Mouse (Mus musculus) heart, embryonic 10.5 days (tissue): ENCODE data around the gene Fgd2. TPM values are rescaled to one million over a fixed set of nuclear protein-coding genes. Genes with fewer than 3 reads are reported as not detected.

Source experiments
- DNase-seq: peaks from one replicate; pipeline ENCODE4 v3.0.0-alpha.2; 2017; ENCODE audit warnings: low spot score
- H3K27ac ChIP-seq: fragments of 300-500 bp; sonication (generic); 2 replicates; pipeline ENCODE4 v1.5.1; 2016; ENCODE audit warnings: mild to moderate bottlenecking
- H3K27me3 ChIP-seq: fragments of 300-500 bp; sonication (generic); 2 replicates; pipeline ENCODE4 v1.6.1; 2016; ENCODE audit warnings: mild to moderate bottlenecking; ENCODE audit not compliant: poor library complexity, insufficient read depth, severe bottlenecking
- H3K36me3 ChIP-seq: fragments of 300-500 bp; sonication (generic); 2 replicates; pipeline ENCODE4 v1.6.1; 2016; ENCODE audit warnings: mild to moderate bottlenecking, moderate library complexity
- H3K4me1 ChIP-seq: fragments of 300-500 bp; sonication (generic); 2 replicates; pipeline ENCODE4 v1.6.1; 2016; ENCODE audit warnings: mild to moderate bottlenecking
- H3K4me3 ChIP-seq: fragments of 300-500 bp; sonication (generic); 2 replicates; pipeline ENCODE4 v1.5.1; 2016; ENCODE audit warnings: mild to moderate bottlenecking, moderate library complexity
- H3K9me3 ChIP-seq: fragments of 300-500 bp; sonication (generic); 2 replicates; pipeline ENCODE4 v1.6.1; 2016; ENCODE audit warnings: mild to moderate bottlenecking, moderate library complexity
- WGBS: fragments of 180-500 bp; shearing (Covaris S2); methylation state at CpG from one replicate; pipeline ENCODE4 v1.1.7; 2016; 5-methylcytosine and 5-hydroxymethylcytosine counted together
- polyA plus RNA-seq: library from polyadenylated mRNA; unstranded; fragments of >200 nt; fragmentation: Nextera tagmentation; extraction: Ambion mirVana; gene quantifications from 2 replicates; pipeline ENCODE4 v1.2.1, GENCODE M21; 2016

The Fgd2 gene
- polyA plus RNA-seq, 1 experiment from 2014 or later: 3.8 TPM

GRCm38 (mm10) chr17:29415761-29416662 is 55.3 kb downstream of the Fgd2 start:
- 0 out of 2 replicates have a peak, but pooled peaks cover 4% of the 10 kb centered on the region for H3K27me3 ChIP-seq
- H3K4me3 ChIP-seq: peak overlapping the region; percentile 57
- no peaks in the 10 kb centered on the region for H3K36me3 ChIP-seq
- H3K4me1 ChIP-seq: peaks cover 42% of the 10 kb centered on the region
- no peaks in the 10 kb centered on the region for H3K9me3 ChIP-seq
- H3K27ac ChIP-seq: peak overlapping the region; percentile 91
- DNase-seq: no peak
- 8% methylated on average over 31 of the region's 31 CpGs for WGBS

GRCm38 (mm10) chr17:29416757-29417156 is 56.0 kb downstream of the Fgd2 start:
- no peaks in the 10 kb centered on the region for H3K9me3 ChIP-seq
- no peaks in the 10 kb centered on the region for H3K36me3 ChIP-seq
- 48% methylated on average over 5 of the region's 5 CpGs for WGBS
- no peak for DNase-seq
- H3K4me1 ChIP-seq: peaks cover 42% of the 10 kb centered on the region
- peak overlapping the region; percentile 91 for H3K27ac ChIP-seq
- 0 out of 2 replicates have a peak, but pooled peaks cover 4% of the 10 kb centered on the region for H3K27me3 ChIP-seq
- H3K4me3 ChIP-seq: peak overlapping the region; percentile 57; the same call in 1 of the 2 replicates

- Histone ChIP-seq H3K4me3 (no peak overlapping the region), H3K27me3 (0 out of 2 replicates have a peak, but pooled peaks cover 4% of the 10 kb centered on the region), H3K4me1 (peaks cover 45% of the 10 kb centered on the region), H3K27ac (no peak overlapping the region), H3K9me3 (no peaks in the 10 kb centered on the region), H3K36me3 (no peaks in the 10 kb centered on the region)
- WGBS: 75% methylated on average over 3 of the region's 3 CpGs
- no peak for DNase-seq
Observed at GRCm38 (mm10) chr17:29418758-29419380, 58.2 kb downstream of the Fgd2 start.

- Histone ChIP-seq H3K4me3 (no peak overlapping the region), H3K9me3 (no peaks in the 10 kb centered on the region), H3K4me1 (peaks cover 45% of the 10 kb centered on the region), H3K27me3 (0 out of 2 replicates have a peak, but pooled peaks cover 4% of the 10 kb centered on the region), H3K27ac (peak overlapping the region; percentile 1; the same call in 1 of the 2 replicates), H3K36me3 (no peaks in the 10 kb centered on the region)
- DNase-seq: no peak
- 53% methylated on average over 12 of the region's 12 CpGs for WGBS
Observed at GRCm38 (mm10) chr17:29419976-29420739, 59.4 kb downstream of the Fgd2 start.

GRCm38 (mm10) chr17:29421319-29421718 is 60.6 kb downstream of the Fgd2 start:
- Histone ChIP-seq H3K27ac (0 out of 2 replicates have a peak overlapping the region, but pooled peaks have one; percentile 1), H3K27me3 (no peaks in the 10 kb centered on the region), H3K36me3 (no peaks in the 10 kb centered on the region), H3K4me1 (peaks cover 37% of the 10 kb centered on the region), H3K4me3 (no peak overlapping the region), H3K9me3 (no peaks in the 10 kb centered on the region)
- 79% methylated on average over 3 of the region's 3 CpGs for WGBS
- DNase-seq: no peak

GRCm38 (mm10) chr17:29422337-29422736 is 61.6 kb downstream of the Fgd2 start:
- DNase-seq: no peak
- Histone ChIP-seq H3K4me3 (no peak overlapping the region), H3K9me3 (no peaks in the 10 kb centered on the region), H3K4me1 (peaks cover 28% of the 10 kb centered on the region), H3K27me3 (no peaks in the 10 kb centered on the region), H3K27ac (no peak overlapping the region), H3K36me3 (no peaks in the 10 kb centered on the region)
- 79% methylated on average over 6 of the region's 6 CpGs for WGBS

- 72% methylated on average over 8 of the region's 8 CpGs for WGBS
- H3K9me3 ChIP-seq: no peaks in the 10 kb centered on the region
- H3K27ac ChIP-seq: peak overlapping the region; percentile 74
- no peaks in the 10 kb centered on the region for H3K36me3 ChIP-seq
- no peak overlapping the region for H3K4me3 ChIP-seq
- DNase-seq: no peak
- H3K27me3 ChIP-seq: no peaks in the 10 kb centered on the region
- peaks cover 34% of the 10 kb centered on the region for H3K4me1 ChIP-seq
Observed at GRCm38 (mm10) chr17:29422912-29423504, 62.3 kb downstream of the Fgd2 start.

- no peaks in the 10 kb centered on the region for H3K27me3 ChIP-seq
- 77% methylated on average over 2 of the region's 2 CpGs for WGBS
- H3K4me1 ChIP-seq: peaks cover 39% of the 10 kb centered on the region
- H3K27ac ChIP-seq: peak overlapping the region; percentile 43
- H3K9me3 ChIP-seq: no peaks in the 10 kb centered on the region
- no peaks in the 10 kb centered on the region for H3K36me3 ChIP-seq
- no peak overlapping the region for H3K4me3 ChIP-seq
- no peak for DNase-seq
Observed at GRCm38 (mm10) chr17:29423991-29424390, 63.3 kb downstream of the Fgd2 start.

GRCm38 (mm10) chr17:29425345-29425744 is 64.6 kb downstream of the Fgd2 start:
- peaks cover 29% of the 10 kb centered on the region for H3K4me1 ChIP-seq
- H3K36me3 ChIP-seq: no peaks in the 10 kb centered on the region
- H3K4me3 ChIP-seq: no peak overlapping the region
- WGBS: 73% methylated on average over 9 of the region's 9 CpGs
- no peak overlapping the region for H3K27ac ChIP-seq
- H3K27me3 ChIP-seq: no peaks in the 10 kb centered on the region
- DNase-seq: no peak
- H3K9me3 ChIP-seq: no peaks in the 10 kb centered on the region

GRCm38 (mm10) chr17:29428213-29428612 is 67.5 kb downstream of the Fgd2 start:
- Histone ChIP-seq H3K36me3 (no peaks in the 10 kb centered on the region), H3K27ac (peak overlapping the region; percentile 56; the same call in 1 of the 2 replicates), H3K4me3 (no peak overlapping the region), H3K27me3 (no peaks in the 10 kb centered on the region), H3K9me3 (no peaks in the 10 kb centered on the region), H3K4me1 (peaks cover 42% of the 10 kb centered on the region)
- 52% methylated on average over 8 of the region's 8 CpGs for WGBS
- no peak for DNase-seq

- Histone ChIP-seq H3K4me1 (peaks cover 46% of the 10 kb centered on the region), H3K27ac (peak overlapping the region; percentile 48; the same call in 1 of the 2 replicates), H3K27me3 (no peaks in the 10 kb centered on the region), H3K4me3 (no peak overlapping the region), H3K36me3 (no peaks in the 10 kb centered on the region), H3K9me3 (no peaks in the 10 kb centered on the region)
- 27% methylated on average over 2 of the region's 2 CpGs for WGBS
- no peak for DNase-seq
Observed at GRCm38 (mm10) chr17:29428826-29429225, 68.1 kb downstream of the Fgd2 start.
